Mouse (Mus musculus) CH12.LX (cell line): ENCODE data around the gene 1700013G24Rik. TPM values are rescaled to one million over a fixed set of nuclear protein-coding genes. Genes with fewer than 3 reads are reported as not detected.

Experiments used
- DNase-seq: peaks from one replicate; pipeline ENCODE4 v3.0.0-alpha.2; 2013; ENCODE audit errors: extremely low read depth
- H3K27ac ChIP-seq: 2 replicates; pipeline ENCODE4 v1.5.1; 2012; ENCODE audit warnings: low read depth, mild to moderate bottlenecking, control low read depth, moderate library complexity; ENCODE audit not compliant: insufficient read depth
- H3K27me3 ChIP-seq: replicated peaks from 2 replicates; pipeline ENCODE3; 2012; ENCODE audit warnings: inconsistent platforms
- H3K36me3 ChIP-seq, 2 experiments: replicated peaks in 1 of 2; 2 replicates each; pipeline versions ENCODE3 to v1.6.1; 2012; ENCODE audit warnings: inconsistent platforms in 1 of 2, low read length in 1 of 2, mild to moderate bottlenecking in 1 of 2, mixed read lengths in 1 of 2, moderate library complexity in 1 of 2; ENCODE audit not compliant: control insufficient read depth in 1 of 2, insufficient read depth in 1 of 2
- H3K4me1 ChIP-seq, 2 experiments: 2 replicates each; pipeline ENCODE4 v1.6.1; 2012; ENCODE audit warnings: inconsistent platforms in 1 of 2, moderate library complexity in 1 of 2; ENCODE audit not compliant: insufficient read depth in 2 of 2, control insufficient read depth in 1 of 2
- H3K4me2 ChIP-seq: 2 replicates; pipeline ENCODE4 v1.6.1; 2012; ENCODE audit warnings: low read depth, mild to moderate bottlenecking, control low read depth; ENCODE audit not compliant: poor library complexity, insufficient read depth, severe bottlenecking
- H3K4me3 ChIP-seq, 3 experiments: fragments of 150-350 bp in 1 of 3; sonication (generic) in 1 of 3; replicated peaks in 1 of 3; 2 replicates each; pipeline versions ENCODE3 to v1.5.1; 2011 to 2012; ENCODE audit warnings: low read depth in 2 of 3, low read length in 2 of 3, mild to moderate bottlenecking in 2 of 3, moderate library complexity in 2 of 3, control low read depth in 1 of 3, improper control_type of control experiment in 1 of 3, inconsistent platforms in 1 of 3, mixed read lengths in 1 of 3; ENCODE audit not compliant: poor library complexity in 1 of 3
- H3K79me2 ChIP-seq: replicated peaks from 2 replicates; pipeline ENCODE4 v1.6.1; 2012; ENCODE audit warnings: mild to moderate bottlenecking, moderate library complexity; ENCODE audit not compliant: control insufficient read depth, poor library complexity, insufficient read depth, severe bottlenecking; ENCODE audit errors: extremely low read depth
- H3K9ac ChIP-seq: 2 replicates; pipeline ENCODE4 v1.6.1; 2012; ENCODE audit warnings: low read depth, mild to moderate bottlenecking, control low read depth, moderate library complexity; ENCODE audit not compliant: insufficient read depth
- H3K9me3 ChIP-seq: replicated peaks from 2 replicates; pipeline ENCODE3; 2012; ENCODE audit warnings: low read length, inconsistent platforms, mixed read lengths
- CTCF ChIP-seq, 2 experiments: IDR thresholded peaks in 1 of 2; conservative IDR thresholded peaks in 1 of 2; 2 replicates each; pipeline ENCODE4 v1.5.1; 2011 to 2012; ENCODE audit warnings: low read depth in 2 of 2, low read length in 2 of 2, improper control_type of control experiment in 1 of 2, inconsistent platforms in 1 of 2, mild to moderate bottlenecking in 1 of 2, moderate library complexity in 1 of 2
- ELF1 ChIP-seq: IDR thresholded peaks from 2 replicates; pipeline ENCODE4 v1.6.1; 2014; ENCODE audit warnings: low read depth, mild to moderate bottlenecking, inconsistent platforms, low read length, improper control_type of control experiment
- EP300 ChIP-seq: IDR thresholded peaks from 2 replicates; pipeline ENCODE4 v1.6.1; 2011; ENCODE audit warnings: low read length, improper control_type of control experiment
- GABPA ChIP-seq: IDR thresholded peaks from 2 replicates; pipeline ENCODE4 v1.6.1; 2012; ENCODE audit warnings: low read depth, low read length, improper control_type of control experiment, inconsistent platforms; ENCODE audit not compliant: insufficient replicate concordance
- HCFC1 ChIP-seq: IDR thresholded peaks from 2 replicates; pipeline ENCODE4 v1.6.1; 2012; ENCODE audit warnings: low read depth, mild to moderate bottlenecking, inconsistent platforms, low read length, improper control_type of control experiment
- JUN ChIP-seq: IDR thresholded peaks from 2 replicates; pipeline ENCODE4 v1.6.1; 2011; ENCODE audit warnings: low read depth, mild to moderate bottlenecking, low read length, improper control_type of control experiment, moderate library complexity; ENCODE audit not compliant: insufficient read depth
- MEF2A ChIP-seq: IDR thresholded peaks from 2 replicates; pipeline ENCODE4 v1.6.1; 2014; ENCODE audit warnings: low read depth, mild to moderate bottlenecking, inconsistent platforms, low read length, improper control_type of control experiment, borderline replicate concordance
- NELFE ChIP-seq: IDR thresholded peaks from 2 replicates; pipeline ENCODE4 v1.6.1; 2011; ENCODE audit warnings: low read depth, low read length, improper control_type of control experiment
- NRF1 ChIP-seq: IDR thresholded peaks from 2 replicates; pipeline ENCODE4 v1.6.1; 2014; ENCODE audit warnings: low read depth, mild to moderate bottlenecking, inconsistent platforms, low read length, improper control_type of control experiment, moderate library complexity
- RAD21 ChIP-seq: IDR thresholded peaks from 2 replicates; pipeline ENCODE4 v1.6.1; 2011; ENCODE audit warnings: low read depth, mild to moderate bottlenecking, low read length, improper control_type of control experiment, moderate library complexity
- USF2 ChIP-seq: conservative IDR thresholded peaks from 2 replicates; pipeline ENCODE4 v1.6.1; 2011; ENCODE audit warnings: low read depth, low read length, improper control_type of control experiment
- dilution Hi-C: fragments of 300-500 bp; cut with MboI; formaldehyde crosslinking; loops from 2 replicates; pipeline ENCODE4 v1.14.3; 2020; ENCODE audit warnings: low sequenced_read_pairs; ENCODE audit not compliant: extremely low pct_unique_long_range_greater_than_20kb, extremely low pct_ligation_motif_present
- in situ Hi-C: fragments of 300-500 bp; cut with MboI; formaldehyde crosslinking; loops from 3 replicates; pipeline ENCODE4 v1.14.3; 2019; ENCODE audit warnings: low sequenced_read_pairs, low pct_ligation_motif_present, low pct_unique_long_range_greater_than_20kb, mixed read lengths
- polyA plus RNA-seq: library from polyadenylated mRNA; unstranded; fragments of >175 nt; gene quantifications from 2 replicates; pipeline ENCODE4 v1.2.1, GENCODE M21; 2012; ENCODE audit warnings: low read depth; ENCODE audit not compliant: insufficient read length
- total RNA-seq, 2 experiments: library from RNA; depleted of rRNA; stranded (reverse); fragments of 300-350 nt in 1 of 2; fragments of >200 nt in 1 of 2; gene quantifications; 2 replicates each; pipeline ENCODE4 v1.2.3; 2012 to 2014

The 1700013G24Rik gene
- total and polyA plus RNA-seq, 3 experiments: not detected

GRCm38 (mm10) chr4:137502801-137503200 is 49.7 kb downstream of the 1700013G24Rik start:
- in situ Hi-C loops (loop anchor here (5.0 kb wide), 1 partner anchor 36 kb away; the partner anchor contains the start of gene Hspg2), dilution Hi-C loops (no loop called here)
- H3K27me3 ChIP-seq: no peaks in the 10 kb centered on the region
- peaks cover 0 to 20% of the 10 kb centered on the region in 2 experiments for H3K36me3 ChIP-seq
- no peak overlapping the region for H3K4me3 ChIP-seq
- no peak overlapping the region for H3K4me2 ChIP-seq
- TF ChIP-seq USF2: no peak
- no peak for TF ChIP-seq GABPA
- no peak for TF ChIP-seq NRF1
- TF ChIP-seq JUN: no peak
- TF ChIP-seq MEF2A: no peak
- TF ChIP-seq HCFC1: no peak
- no peak for TF ChIP-seq RAD21
- TF ChIP-seq NELFE: no peak
- TF ChIP-seq ELF1: no peak
- no peak overlapping the region for H3K9ac ChIP-seq
- DNase-seq: no peak
- H3K27ac ChIP-seq: no peak overlapping the region
- H3K4me1 ChIP-seq: peaks cover 32 to 71% of the 10 kb centered on the region in 2 experiments
- no peaks in the 10 kb centered on the region for H3K9me3 ChIP-seq
- H3K79me2 ChIP-seq: no peaks in the 10 kb centered on the region

- dilution Hi-C loops (no loop called here), in situ Hi-C loops (loop anchor here (5.0 kb wide), 1 partner anchor 36 kb away; the partner anchor contains the start of gene Hspg2)
- no peak for TF ChIP-seq CTCF (conservative IDR thresholded peaks at IDR 0.05 in 1 of 2, IDR thresholded peaks at IDR 0.05 in 1 of 2; ENCODE audit: low read depth in 2 of 2, low read length in 2 of 2)
- no peak for TF ChIP-seq EP300
- TF ChIP-seq JUN: no peak
- Histone ChIP-seq H3K4me3 (no peak overlapping the region), H3K36me3 (peaks cover 0 to 27% of the 10 kb centered on the region in 2 experiments), H3K4me2 (no peak overlapping the region), H3K27me3 (no peaks in the 10 kb centered on the region), H3K9ac (no peak overlapping the region), H3K4me1 (peaks cover 27 to 63% of the 10 kb centered on the region in 2 experiments), H3K79me2 (no peaks in the 10 kb centered on the region), H3K27ac (no peak overlapping the region), H3K9me3 (no peaks in the 10 kb centered on the region)
- no peak for DNase-seq
Measured at GRCm38 (mm10) chr4:137503509-137503971, 50.5 kb downstream of the 1700013G24Rik start.

Other genes with a start within 250 kb of the 1700013G24Rik start
- gene Wnt4, start 175.8 kb upstream of the 1700013G24Rik start, total RNA-seq (2012; rRNA removed): 0.04 TPM in 1 of 2 replicates, not detected in the other
- gene Wnt4, start 175.8 kb upstream of the 1700013G24Rik start, total RNA-seq (2014; rRNA removed): not detected in 2 replicates
- not detected in 2 replicates for gene Wnt4, start 175.8 kb upstream of the 1700013G24Rik start, polyA plus RNA-seq
- gene Cdc42, start 95.6 kb upstream of the 1700013G24Rik start, total RNA-seq (2012; rRNA removed): 209 and 241 TPM in 2 replicates
- gene Cdc42, start 95.6 kb upstream of the 1700013G24Rik start, total RNA-seq (2014; rRNA removed): 594 and 605 TPM in 2 replicates
- gene Cdc42, start 95.6 kb upstream of the 1700013G24Rik start, polyA plus RNA-seq: 367 and 378 TPM in 2 replicates
- gene Cela3a, start 43.5 kb upstream of the 1700013G24Rik start, total RNA-seq (2012; rRNA removed): not detected in 2 replicates
- not detected in 2 replicates for gene Cela3a, start 43.5 kb upstream of the 1700013G24Rik start, total RNA-seq (2014; rRNA removed)
- gene Cela3a, start 43.5 kb upstream of the 1700013G24Rik start, polyA plus RNA-seq: not detected in 2 replicates
- gene Cela3b, start 22.7 kb upstream of the 1700013G24Rik start, total RNA-seq (2012; rRNA removed): not detected in 2 replicates
- not detected in 2 replicates for gene Cela3b, start 22.7 kb upstream of the 1700013G24Rik start, total RNA-seq (2014; rRNA removed)
- gene Cela3b, start 22.7 kb upstream of the 1700013G24Rik start, polyA plus RNA-seq: not detected in 2 replicates
- gene Hspg2, start 15.5 kb downstream of the 1700013G24Rik start, total RNA-seq (2012; rRNA removed): 3.1 and 5.5 TPM in 2 replicates
- gene Hspg2, start 15.5 kb downstream of the 1700013G24Rik start, total RNA-seq (2014; rRNA removed): 0.82 and 1.3 TPM in 2 replicates
- 10.7 and 14.0 TPM in 2 replicates for gene Hspg2, start 15.5 kb downstream of the 1700013G24Rik start, polyA plus RNA-seq
- not detected in 2 replicates for gene Ldlrad2, start 121.3 kb downstream of the 1700013G24Rik start, total RNA-seq (2012; rRNA removed)
- gene Ldlrad2, start 121.3 kb downstream of the 1700013G24Rik start, total RNA-seq (2014; rRNA removed): not detected in 2 replicates
- gene Ldlrad2, start 121.3 kb downstream of the 1700013G24Rik start, polyA plus RNA-seq: not detected in 2 replicates
- gene Usp48, start 140.5 kb downstream of the 1700013G24Rik start, total RNA-seq (2012; rRNA removed): 26.6 and 28.5 TPM in 2 replicates
- 36.6 and 41.3 TPM in 2 replicates for gene Usp48, start 140.5 kb downstream of the 1700013G24Rik start, total RNA-seq (2014; rRNA removed)
- 77.8 and 90.6 TPM in 2 replicates for gene Usp48, start 140.5 kb downstream of the 1700013G24Rik start, polyA plus RNA-seq
- gene Rap1gap, start 211.4 kb downstream of the 1700013G24Rik start, total RNA-seq (2012; rRNA removed): 5.1 and 5.8 TPM in 2 replicates
- gene Rap1gap, start 211.4 kb downstream of the 1700013G24Rik start, total RNA-seq (2014; rRNA removed): 2.4 and 3.0 TPM in 2 replicates
- gene Rap1gap, start 211.4 kb downstream of the 1700013G24Rik start, polyA plus RNA-seq: 9.2 and 11.1 TPM in 2 replicates